Mouse (Mus musculus) heart, adult 18-20 months (tissue): Measurements from ENCODE around the gene Btk. TPM values are rescaled to one million over a fixed set of nuclear protein-coding genes. Genes with fewer than 3 reads are reported as not detected.

ENCODE experiments used
- total RNA-seq, 2 experiments: library from RNA; stranded (reverse); gene quantifications; 2 replicates each; pipeline ENCODE4 v1.2.3; 2021

The Btk gene
- total RNA-seq, 2 experiments from 2014 or later, result 1.0 to 2.6 TPM

Other genes starting within 250 kb of the Btk start
- gene Drp2, start 179.0 kb downstream of the Btk start, total RNA-seq, result under 1 TPM; 0.37 to 0.49 TPM
- gene Taf7l, start 107.1 kb downstream of the Btk start, total RNA-seq, result not detected
- gene Timm8a1, start 41.7 kb downstream of the Btk start, total RNA-seq, result 10 to 100 TPM; 23.1 to 30.8 TPM
- 100 to 1,000 TPM; 114 to 149 TPM for gene Rpl36a, start 2.1 kb upstream of the Btk start, total RNA-seq
- 1 to 10 TPM; 1.6 to 2.0 TPM for gene Gla, start 17.6 kb upstream of the Btk start, total RNA-seq
- gene Hnrnph2, start 17.6 kb upstream of the Btk start, total RNA-seq, result 10 to 100 TPM; 61.2 to 69.5 TPM
- gene Armcx4, start 102.9 kb upstream of the Btk start, total RNA-seq, result 1 to 10 TPM; 3.6 to 6.0 TPM
- 1 to 10 TPM; 4.2 to 5.7 TPM for gene Armcx1, start 134.4 kb upstream of the Btk start, total RNA-seq
- 1 to 10 TPM in 1 of 2 experiments, under 1 TPM in 1; 0.87 to 1.1 TPM for gene Armcx6, start 167.8 kb upstream of the Btk start, total RNA-seq
- 10 to 100 TPM; 13.8 to 14.8 TPM for gene Armcx3, start 173.0 kb upstream of the Btk start, total RNA-seq
- gene Armcx2, start 225.7 kb upstream of the Btk start, total RNA-seq, result 1 to 10 TPM; 6.4 to 6.7 TPM